Comparison of ENCODE assay signal across 8 mouse cellular contexts in genomic region chr9:116059156-116059555, GRCm38 (mm10).
A peak's percentile ranks its signal among the peaks of the same experiment; 100 is the strongest.
DNase-seq lines count a peak whose midpoint lies in the region; ATAC-seq and TF ChIP-seq lines count a peak whose summit lies in the region.

No protein-coding gene starts in this region.

- H3K9me3 ChIP-seq in hindbrain, embryonic 11.5 days (ENCODE audit: control insufficient read depth, low read length), result no peaks in the 10 kb centered on the region
- H3K9me3 ChIP-seq in hindbrain, embryonic 10.5 days, result no peaks in the 10 kb centered on the region
- H3K9me3 ChIP-seq in forebrain, embryonic 13.5 days (replicated peaks), result no peaks in the 10 kb centered on the region
- no peaks in the 10 kb centered on the region for H3K9me3 ChIP-seq in midbrain, embryonic 14.5 days (ENCODE audit: control insufficient read depth, low read length)

- H3K27ac ChIP-seq in hindbrain, embryonic 11.5 days (ENCODE audit: low read depth, low read length), result no peak overlapping the region
- no peak overlapping the region for H3K27ac ChIP-seq in hindbrain, embryonic 10.5 days
- H3K27ac ChIP-seq in forebrain, embryonic 13.5 days, result no peak overlapping the region
- no peak overlapping the region for H3K27ac ChIP-seq in midbrain, embryonic 14.5 days (replicated peaks; ENCODE audit: low read depth, low read length)

- peak; percentile 30 for TF ChIP-seq CTCF in C2C12 (IDR thresholded peaks at IDR 0.05; ENCODE audit: control insufficient read depth, insufficient read depth, insufficient read length)

- no peak overlapping the region for H3ac ChIP-seq in C2C12 (ENCODE audit: control insufficient read depth, insufficient read length, low read depth)

- no peaks in the 10 kb centered on the region for H3K36me3 ChIP-seq in hindbrain, embryonic 11.5 days (ENCODE audit: control insufficient read depth, insufficient read depth, low read length)
- H3K36me3 ChIP-seq in hindbrain, embryonic 10.5 days, result no peaks in the 10 kb centered on the region
- no peaks in the 10 kb centered on the region for H3K36me3 ChIP-seq in C2C12 (ENCODE audit: control insufficient read depth, insufficient read depth)
- no peaks in the 10 kb centered on the region for H3K36me3 ChIP-seq in forebrain, embryonic 13.5 days (ENCODE audit: poor library complexity, severe bottlenecking)
- H3K36me3 ChIP-seq in midbrain, embryonic 14.5 days (ENCODE audit: control insufficient read depth, insufficient read depth, low read length), result no peaks in the 10 kb centered on the region

- peak; percentile 30 for DNase-seq in hindbrain, embryonic 11.5 days (ENCODE audit: low spot score)
- no peak for DNase-seq in hindbrain, embryonic 10.5 days (ENCODE audit: low spot score)
- DNase-seq in midbrain, embryonic 14.5 days, result peak; percentile 67
- DNase-seq in urinary bladder, postnatal 14 days (ENCODE audit: low spot score), result no peak
- no peak for DNase-seq in gastrocnemius, postnatal 36 days
- no peak for DNase-seq in layer of hippocampus, adult 18-20 months (ENCODE audit: low spot score in 2 of 2)

- ATAC-seq in hindbrain, embryonic 11.5 days (ENCODE audit: low FRiP score), result peak; percentile 45; the same call in 1 of the 2 replicates
- ATAC-seq in forebrain, embryonic 13.5 days, result peak; percentile 43; the same call in 1 of the 2 replicates
- no peak for ATAC-seq in midbrain, embryonic 14.5 days (ENCODE audit: low FRiP score, low TSS enrichment)

- H3K4me2 ChIP-seq in hindbrain, embryonic 11.5 days (replicated peaks; ENCODE audit: low read depth, low read length), result no peak overlapping the region
- H3K4me2 ChIP-seq in forebrain, embryonic 13.5 days, result no peak overlapping the region
- no peak overlapping the region for H3K4me2 ChIP-seq in midbrain, embryonic 14.5 days (ENCODE audit: low read length)

- H3K4me3 ChIP-seq in hindbrain, embryonic 11.5 days (ENCODE audit: low read depth, low read length), result no peak overlapping the region
- H3K4me3 ChIP-seq in hindbrain, embryonic 10.5 days, result no peak overlapping the region
- no peak overlapping the region for H3K4me3 ChIP-seq in C2C12 (ENCODE audit: insufficient read depth, poor library complexity, severe bottlenecking)
- H3K4me3 ChIP-seq in forebrain, embryonic 13.5 days, result no peak overlapping the region
- no peak overlapping the region for H3K4me3 ChIP-seq in midbrain, embryonic 14.5 days (replicated peaks; ENCODE audit: low read depth, low read length)

- 69% methylated on average over 4 of the region's 4 CpGs for WGBS in hindbrain, embryonic 11.5 days
- 76% methylated on average over 4 of the region's 4 CpGs for WGBS in hindbrain, embryonic 10.5 days
- WGBS in forebrain, embryonic 13.5 days, result 61% methylated on average over 4 of the region's 4 CpGs
- WGBS in midbrain, embryonic 14.5 days, result 66% methylated on average over 4 of the region's 4 CpGs

- no peak overlapping the region for H3K9ac ChIP-seq in hindbrain, embryonic 11.5 days (ENCODE audit: low read depth, low read length)
- no peak overlapping the region for H3K9ac ChIP-seq in forebrain, embryonic 13.5 days
- no peak overlapping the region for H3K9ac ChIP-seq in midbrain, embryonic 14.5 days (replicated peaks; ENCODE audit: low read length)

- no peaks in the 10 kb centered on the region for H3K27me3 ChIP-seq in hindbrain, embryonic 11.5 days (ENCODE audit: control insufficient read depth, insufficient read depth, low read length)
- no peaks in the 10 kb centered on the region for H3K27me3 ChIP-seq in hindbrain, embryonic 10.5 days (ENCODE audit: insufficient read depth, poor library complexity, severe bottlenecking)
- no peaks in the 10 kb centered on the region for H3K27me3 ChIP-seq in C2C12 (ENCODE audit: control insufficient read depth, insufficient read depth, insufficient read length)
- H3K27me3 ChIP-seq in forebrain, embryonic 13.5 days, result no peaks in the 10 kb centered on the region
- no peaks in the 10 kb centered on the region for H3K27me3 ChIP-seq in midbrain, embryonic 14.5 days (ENCODE audit: control insufficient read depth, insufficient read depth, low read length)

- intact Hi-C loops in gastrocnemius, postnatal 36 days (cut with DNase I), result no loop called here

- no peaks in the 10 kb centered on the region for H3K4me1 ChIP-seq in hindbrain, embryonic 11.5 days (replicated peaks; ENCODE audit: control insufficient read depth, insufficient read depth, low read length)
- no peaks in the 10 kb centered on the region; the same call in 1 of the 2 replicates for H3K4me1 ChIP-seq in hindbrain, embryonic 10.5 days (replicated peaks)
- 0 out of 2 replicates have a peak, but pooled peaks cover 5% of the 10 kb centered on the region for H3K4me1 ChIP-seq in forebrain, embryonic 13.5 days
- H3K4me1 ChIP-seq in midbrain, embryonic 14.5 days (ENCODE audit: control insufficient read depth, insufficient read depth, low read length), result peaks cover 3% of the 10 kb centered on the region; the same call in 1 of the 2 replicates

- H3K79me2 ChIP-seq in C2C12 (ENCODE audit: control insufficient read depth, insufficient read depth), result no peaks in the 10 kb centered on the region

- H3K79me3 ChIP-seq in C2C12 (ENCODE audit: low read depth), result no peaks in the 10 kb centered on the region

TF ChIP-seq in C2C12, 6 proteins besides CTCF, POLR2A, EP300 and RAD21:
- TF ChIP-seq FOSL1 (IDR thresholded peaks at IDR 0.05; ENCODE audit: insufficient read depth, low read length, poor library complexity, severe bottlenecking) (no peak), MYOD1 (IDR thresholded peaks at IDR 0.05; ENCODE audit: control insufficient read depth, insufficient read length, low read depth) (no peak), CEBPB (IDR thresholded peaks at IDR 0.05; ENCODE audit: low read depth) (no peak), MYOG (IDR thresholded peaks at IDR 0.05; ENCODE audit: control insufficient read depth, extremely low read depth, insufficient read length) (no peak), MAX (IDR thresholded peaks at IDR 0.05) (no peak), USF1 (IDR thresholded peaks at IDR 0.05; ENCODE audit: low read depth) (no peak)

Comparison
In these comparisons a context has a peak if more than half of its experiments do, and no peak if none do; other contexts are left out.
1. DNase-seq: peak in hindbrain, embryonic 11.5 days (single experiment) and midbrain, embryonic 14.5 days (single experiment); none in hindbrain, embryonic 10.5 days (single experiment), urinary bladder, postnatal 14 days (single experiment), gastrocnemius, postnatal 36 days (0 of 2) and layer of hippocampus, adult 18-20 months (0 of 2).